In genomic region chr10:125794504-125794903, GRCm38 (mm10) we compare ENCODE assay signal across 17 mouse cellular contexts.
DNase-seq lines count a peak whose midpoint lies in the region.
"Had no signal": no experiment of that assay in that cellular context is flagged by ENCODE, and none has a peak within 500 bp of the region (broad histone marks: within the 10 kb centered on the region; RNA-seq: fewer than 3 reads in every experiment).

No protein-coding gene starts in this region.

- peak; percentile 75 for DNase-seq in NIH3T3 (ENCODE audit: low read depth)
- peak; percentile 86 for DNase-seq in fat pad, adult 2 months (ENCODE audit: extremely low read depth, low read depth, low spot score)
- peak; percentile 90 for DNase-seq in gonadal fat pad, adult 2 months (ENCODE audit: low read depth)
- DNase-seq in gastrocnemius, postnatal 14 days: no peak
- no peak for DNase-seq in heart, postnatal 10 days
- DNase-seq in urinary bladder, postnatal 25 days (ENCODE audit: low spot score): no peak
- DNase-seq: adrenal gland, adult 2 months; adrenal gland, adult 8-10 months; adrenal gland, postnatal 10 days; adrenal gland, postnatal 14 days; adrenal gland, postnatal 25 days; adrenal gland, postnatal 36 days; B cell, adult 2 months; cerebellum, adult 11 months; cerebellum, adult 11-12 months; cerebellum, adult 18-20 months; cerebellum, adult 2 months had no signal

- intact Hi-C loops in gastrocnemius, postnatal 14 days (cut with DNase I; ENCODE audit: low total_unique reads): no loop called here
- intact Hi-C loops in heart, postnatal 10 days (cut with DNase I): no loop called here

Comparison
In these comparisons a context has a peak if more than half of its experiments do, and no peak if none do; other contexts are left out.
1. DNase-seq: peak in NIH3T3 (single experiment), fat pad, adult 2 months (single experiment) and gonadal fat pad, adult 2 months (single experiment); none in gastrocnemius, postnatal 14 days (single experiment), heart, postnatal 10 days (0 of 2) and urinary bladder, postnatal 25 days (single experiment).